11 mouse cellular contexts compared by ENCODE assay signal in genomic region chr5:112133688-112134573, GRCm38 (mm10).
A peak's percentile ranks its signal among the peaks of the same experiment; 100 is the strongest.
DNase-seq lines count a peak whose midpoint lies in the region; ATAC-seq and TF ChIP-seq lines count a peak whose summit lies in the region.
"Had no signal": no experiment of that assay in that cellular context is flagged by ENCODE, and none has a peak within 500 bp of the region (broad histone marks: within the 10 kb centered on the region; RNA-seq: fewer than 3 reads in every experiment).

No protein-coding gene starts in this region.

- no peak for DNase-seq in liver, embryonic 11.5 days (ENCODE audit: low spot score)
- DNase-seq in forebrain, embryonic 14.5 days (ENCODE audit: low spot score), result peak; percentile 96
- peak; percentile 18 to 39 for DNase-seq in left cerebral cortex, postnatal 25 days (ENCODE audit: low spot score in 2 of 2)
- peak; percentile 37 for DNase-seq in right cerebral cortex, postnatal 25 days
- DNase-seq in thymus, postnatal 4 days, result no peak
- DNase-seq in gastrocnemius, adult 2 months, result no peak

- H3K27ac ChIP-seq in liver, embryonic 16.5 days (ENCODE audit: low read length), result no peak overlapping the region
- no peak overlapping the region for H3K27ac ChIP-seq in liver, embryonic 11.5 days (ENCODE audit: low read depth, low read length)
- peak overlapping the region; percentile 93 for H3K27ac ChIP-seq in forebrain, embryonic 14.5 days (ENCODE audit: low read depth, low read length)
- H3K27ac ChIP-seq in intestine, postnatal 0 days (ENCODE audit: low read depth, low read length), result no peak overlapping the region
- H3K27ac ChIP-seq in gastrocnemius, adult 2 months, result no peak overlapping the region
- H3K27ac ChIP-seq: embryonic facial prominence, embryonic 15.5 days; stomach, embryonic 15.5 days had no signal

- H3K27me3 ChIP-seq in liver, embryonic 16.5 days (ENCODE audit: control insufficient read depth, insufficient read depth, low read depth, low read length), result no peaks in the 10 kb centered on the region
- no peaks in the 10 kb centered on the region for H3K27me3 ChIP-seq in liver, embryonic 11.5 days (replicated peaks; ENCODE audit: control insufficient read depth, insufficient read depth, low read length)
- H3K27me3 ChIP-seq in forebrain, embryonic 14.5 days (replicated peaks; ENCODE audit: control insufficient read depth, insufficient read depth, low read length), result no peaks in the 10 kb centered on the region
- H3K27me3 ChIP-seq in intestine, postnatal 0 days (replicated peaks; ENCODE audit: control insufficient read depth, insufficient read depth, low read length), result no peaks in the 10 kb centered on the region
- H3K27me3 ChIP-seq: embryonic facial prominence, embryonic 15.5 days; stomach, embryonic 15.5 days had no signal

- H3K36me3 ChIP-seq in liver, embryonic 16.5 days (ENCODE audit: control insufficient read depth, insufficient read depth), result no peaks in the 10 kb centered on the region
- no peaks in the 10 kb centered on the region for H3K36me3 ChIP-seq in liver, embryonic 11.5 days (ENCODE audit: control insufficient read depth, insufficient read depth, low read length)
- no peaks in the 10 kb centered on the region for H3K36me3 ChIP-seq in forebrain, embryonic 14.5 days (ENCODE audit: control insufficient read depth, insufficient read depth, low read length)
- no peaks in the 10 kb centered on the region for H3K36me3 ChIP-seq in intestine, postnatal 0 days (ENCODE audit: control insufficient read depth, insufficient read depth)
- H3K36me3 ChIP-seq: embryonic facial prominence, embryonic 15.5 days; stomach, embryonic 15.5 days had no signal

- no peak overlapping the region for H3K4me3 ChIP-seq in liver, embryonic 16.5 days (ENCODE audit: low read depth, low read length)
- H3K4me3 ChIP-seq in liver, embryonic 11.5 days (ENCODE audit: low read depth, low read length), result no peak overlapping the region
- H3K4me3 ChIP-seq in forebrain, embryonic 14.5 days (ENCODE audit: low read depth, low read length), result no peak overlapping the region
- H3K4me3 ChIP-seq in intestine, postnatal 0 days (ENCODE audit: low read depth, low read length), result no peak overlapping the region
- no peak overlapping the region for H3K4me3 ChIP-seq in gastrocnemius, adult 2 months
- H3K4me3 ChIP-seq: embryonic facial prominence, embryonic 15.5 days; stomach, embryonic 15.5 days had no signal

- ATAC-seq in liver, embryonic 16.5 days (ENCODE audit: low read depth), result peak; percentile 65
- ATAC-seq in liver, embryonic 11.5 days (replicated peaks; ENCODE audit: low FRiP score), result no peak
- peak; percentile 90 for ATAC-seq in forebrain, embryonic 14.5 days
- ATAC-seq in intestine, postnatal 0 days, result no peak

- no peak for TF ChIP-seq CTCF in intestine, postnatal 0 days (IDR thresholded peaks at IDR 0.05; ENCODE audit: low read depth)
- TF ChIP-seq CTCF in gastrocnemius, adult 2 months (IDR thresholded peaks at IDR 0.05), result no peak

- H3K9me3 ChIP-seq in liver, embryonic 16.5 days (replicated peaks; ENCODE audit: control insufficient read depth, low read length), result no peaks in the 10 kb centered on the region
- no peaks in the 10 kb centered on the region for H3K9me3 ChIP-seq in liver, embryonic 11.5 days (ENCODE audit: control insufficient read depth, low read length)
- no peaks in the 10 kb centered on the region for H3K9me3 ChIP-seq in forebrain, embryonic 14.5 days (replicated peaks; ENCODE audit: control insufficient read depth, low read length)
- H3K9me3 ChIP-seq in intestine, postnatal 0 days (ENCODE audit: control insufficient read depth), result no peaks in the 10 kb centered on the region
- H3K9me3 ChIP-seq: embryonic facial prominence, embryonic 15.5 days; stomach, embryonic 15.5 days had no signal

- no peak overlapping the region for H3K9ac ChIP-seq in liver, embryonic 16.5 days (ENCODE audit: low read depth, low read length)
- H3K9ac ChIP-seq in liver, embryonic 11.5 days (ENCODE audit: low read depth, low read length), result no peak overlapping the region
- H3K9ac ChIP-seq in forebrain, embryonic 14.5 days (ENCODE audit: low read length), result no peak overlapping the region
- H3K9ac ChIP-seq in intestine, postnatal 0 days (ENCODE audit: low read depth, low read length), result no peak overlapping the region
- H3K9ac ChIP-seq: embryonic facial prominence, embryonic 15.5 days; stomach, embryonic 15.5 days had no signal

- intact Hi-C loops in left cerebral cortex, postnatal 25 days (cut with DNase I), result no loop called here
- intact Hi-C loops in gastrocnemius, adult 2 months (cut with DNase I), result no loop called here

- no peak overlapping the region for H3K4me2 ChIP-seq in liver, embryonic 16.5 days (ENCODE audit: low read depth, low read length)
- no peak overlapping the region for H3K4me2 ChIP-seq in liver, embryonic 11.5 days
- no peak overlapping the region for H3K4me2 ChIP-seq in forebrain, embryonic 14.5 days (ENCODE audit: low read length)
- H3K4me2 ChIP-seq in intestine, postnatal 0 days (replicated peaks; ENCODE audit: low read depth), result no peak overlapping the region
- H3K4me2 ChIP-seq: embryonic facial prominence, embryonic 15.5 days; stomach, embryonic 15.5 days had no signal

- 62% methylated on average over 21 of the region's 21 CpGs for WGBS in liver, embryonic 16.5 days (ENCODE audit: insufficient replicate concordance)
- 76% methylated on average over 21 of the region's 21 CpGs for WGBS in liver, embryonic 11.5 days
- 12% methylated on average over 21 of the region's 21 CpGs for WGBS in forebrain, embryonic 14.5 days
- WGBS in intestine, postnatal 0 days, result 81% methylated on average over 21 of the region's 21 CpGs

- H3K4me1 ChIP-seq in liver, embryonic 16.5 days (ENCODE audit: control insufficient read depth, low read depth, low read length), result no peaks in the 10 kb centered on the region
- H3K4me1 ChIP-seq in liver, embryonic 11.5 days (replicated peaks; ENCODE audit: control insufficient read depth, insufficient read depth, low read length), result no peaks in the 10 kb centered on the region
- H3K4me1 ChIP-seq in forebrain, embryonic 14.5 days (ENCODE audit: control insufficient read depth, insufficient read depth, low read length), result peaks cover 41% of the 10 kb centered on the region
- no peaks in the 10 kb centered on the region for H3K4me1 ChIP-seq in intestine, postnatal 0 days (replicated peaks; ENCODE audit: control insufficient read depth, insufficient read depth, low read length)
- H3K4me1 ChIP-seq: megakaryocyte, embryonic 14.5 days; stomach, embryonic 15.5 days had no signal

Comparison
In these comparisons a context has a peak if more than half of its experiments do, and no peak if none do; other contexts are left out.
1. ATAC-seq: peak in liver, embryonic 16.5 days (single experiment) and forebrain, embryonic 14.5 days (single experiment); none in liver, embryonic 11.5 days (single experiment) and intestine, postnatal 0 days (single experiment).
2. DNase-seq: peak in forebrain, embryonic 14.5 days (single experiment), left cerebral cortex, postnatal 25 days (2 of 2) and right cerebral cortex, postnatal 25 days (single experiment); none in liver, embryonic 11.5 days (single experiment), thymus, postnatal 4 days (single experiment) and gastrocnemius, adult 2 months (single experiment).